Mouse (Mus musculus) liver, embryonic 11.5 days (tissue): ENCODE data around the gene Atl3. TPM values are rescaled to one million over a fixed set of nuclear protein-coding genes. Genes with fewer than 3 reads are reported as not detected.

Experiments used
- ATAC-seq: fragments of 200-750 bp; cut with Nextera tagmentation; replicated peaks from 2 replicates; pipeline ENCODE4 v1.8.0; 2017; ENCODE audit warnings: moderate number of reproducible peaks, mild to moderate bottlenecking, moderate TSS enrichment, moderate library complexity; ENCODE audit not compliant: low FRiP score
- DNase-seq: peaks from one replicate; pipeline ENCODE4 v3.0.0-alpha.2; 2017; ENCODE audit warnings: low spot score
- H3K27ac ChIP-seq: fragments of 300-500 bp; sonication (generic); 2 replicates; pipeline ENCODE4 v1.5.1; 2014; ENCODE audit warnings: mild to moderate bottlenecking, low read depth, low read length, control low read depth
- H3K27me3 ChIP-seq: fragments of 300-500 bp; sonication (generic); replicated peaks from 2 replicates; pipeline ENCODE4 v1.6.1; 2014; ENCODE audit warnings: low read length, mixed read lengths; ENCODE audit not compliant: control insufficient read depth, insufficient read depth
- H3K36me3 ChIP-seq: fragments of 300-500 bp; sonication (generic); 2 replicates; pipeline ENCODE4 v1.6.1; 2014; ENCODE audit warnings: mild to moderate bottlenecking, low read length, moderate library complexity, mixed read lengths; ENCODE audit not compliant: control insufficient read depth, insufficient read depth
- H3K4me1 ChIP-seq: fragments of 300-500 bp; sonication (generic); replicated peaks from 2 replicates; pipeline ENCODE4 v1.6.1; 2014; ENCODE audit warnings: low read length, mixed read lengths; ENCODE audit not compliant: control insufficient read depth, insufficient read depth
- H3K4me2 ChIP-seq: fragments of 300-500 bp; sonication (generic); 2 replicates; pipeline ENCODE4 v1.6.1; 2014; ENCODE audit warnings: mild to moderate bottlenecking, control low read depth, moderate library complexity
- H3K4me3 ChIP-seq: fragments of 300-500 bp; sonication (generic); 2 replicates; pipeline ENCODE4 v1.5.1; 2014; ENCODE audit warnings: low read depth, low read length, control low read depth
- H3K9ac ChIP-seq: fragments of 300-500 bp; sonication (generic); 2 replicates; pipeline ENCODE4 v1.6.1; 2014; ENCODE audit warnings: low read depth, low read length, control low read depth
- H3K9me3 ChIP-seq: fragments of 300-500 bp; sonication (generic); 2 replicates; pipeline ENCODE4 v1.6.1; 2016; ENCODE audit warnings: low read length, inconsistent platforms, mixed read lengths; ENCODE audit not compliant: control insufficient read depth
- WGBS: fragments of 180-500 bp; shearing (Covaris S2); extraction: QIAGEN DNeasy Blood & Tissue Kit; methylation state at CpG from one replicate; pipeline ENCODE4 v1.1.7; 2014; 5-methylcytosine and 5-hydroxymethylcytosine counted together
- polyA plus RNA-seq: library from polyadenylated mRNA; unstranded; fragments of >200 nt; fragmentation: Nextera tagmentation; extraction: Ambion mirVana; gene quantifications from 2 replicates; pipeline ENCODE4 v1.2.1, GENCODE M21; 2014

The Atl3 gene
- polyA plus RNA-seq, 1 experiment from 2014 or later, result 10.7 TPM

DNA sequence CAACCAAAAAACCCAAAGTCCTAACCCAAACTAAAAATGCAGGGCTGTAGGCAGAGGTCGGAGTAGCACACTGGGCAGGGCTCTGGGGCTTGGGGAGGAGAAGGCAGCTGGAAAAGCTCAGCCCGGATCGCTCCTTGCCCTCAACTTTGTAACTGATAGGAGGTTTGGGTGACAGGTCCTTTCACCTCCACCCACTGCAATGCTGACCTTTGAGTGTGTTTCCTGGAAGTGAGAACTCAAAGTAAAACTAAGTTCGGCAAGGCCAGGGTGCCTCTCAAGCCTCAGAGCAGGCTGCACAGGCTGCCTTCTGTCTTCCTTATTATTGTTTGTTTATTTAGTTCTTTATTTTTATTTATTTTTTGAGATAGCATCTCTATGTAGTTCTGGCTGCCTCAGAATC is 66.1 kb downstream of the Atl3 start:
- no peaks in the 10 kb centered on the region for H3K36me3 ChIP-seq
- no peak overlapping the region for H3K27ac ChIP-seq
- 60% methylated on average over 4 of the region's 4 CpGs for WGBS
- ATAC-seq, result no peak
- no peak overlapping the region for H3K4me3 ChIP-seq
- H3K27me3 ChIP-seq, result no peaks in the 10 kb centered on the region
- no peak overlapping the region for H3K9ac ChIP-seq
- H3K4me1 ChIP-seq, result peaks cover 5% of the 10 kb centered on the region; the same call in 1 of the 2 replicates
- no peak for DNase-seq
- H3K4me2 ChIP-seq, result no peak overlapping the region
- H3K9me3 ChIP-seq, result no peaks in the 10 kb centered on the region

DNA sequence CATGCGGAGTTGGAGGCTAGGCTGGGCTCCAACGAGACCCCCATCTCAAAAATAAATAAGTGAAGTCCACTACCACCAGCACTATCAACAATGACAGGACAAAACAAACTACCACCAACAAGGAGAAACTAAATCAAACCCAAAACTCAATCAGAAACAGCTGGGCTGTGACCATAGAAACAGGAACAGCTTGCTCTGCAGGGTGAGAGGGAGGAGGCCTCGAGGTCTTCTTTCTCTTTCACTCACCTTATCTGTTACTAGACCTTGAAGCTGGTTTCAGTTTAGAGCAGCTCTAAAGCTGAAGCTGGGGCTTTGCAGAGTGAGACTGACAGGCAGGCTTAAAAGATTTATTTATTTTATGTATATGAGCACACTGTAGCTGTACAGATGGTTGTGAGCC is 67.6 kb downstream of the Atl3 start:
- Histone ChIP-seq H3K36me3 (no peaks in the 10 kb centered on the region), H3K27me3 (no peaks in the 10 kb centered on the region), H3K4me3 (no peak overlapping the region), H3K9ac (no peak overlapping the region), H3K27ac (no peak overlapping the region), H3K4me2 (no peak overlapping the region), H3K9me3 (no peaks in the 10 kb centered on the region), H3K4me1 (peaks cover 5% of the 10 kb centered on the region; the same call in 1 of the 2 replicates)
- no peak for ATAC-seq
- WGBS, result 64% methylated on average over 3 of the region's 3 CpGs
- no peak for DNase-seq

DNA sequence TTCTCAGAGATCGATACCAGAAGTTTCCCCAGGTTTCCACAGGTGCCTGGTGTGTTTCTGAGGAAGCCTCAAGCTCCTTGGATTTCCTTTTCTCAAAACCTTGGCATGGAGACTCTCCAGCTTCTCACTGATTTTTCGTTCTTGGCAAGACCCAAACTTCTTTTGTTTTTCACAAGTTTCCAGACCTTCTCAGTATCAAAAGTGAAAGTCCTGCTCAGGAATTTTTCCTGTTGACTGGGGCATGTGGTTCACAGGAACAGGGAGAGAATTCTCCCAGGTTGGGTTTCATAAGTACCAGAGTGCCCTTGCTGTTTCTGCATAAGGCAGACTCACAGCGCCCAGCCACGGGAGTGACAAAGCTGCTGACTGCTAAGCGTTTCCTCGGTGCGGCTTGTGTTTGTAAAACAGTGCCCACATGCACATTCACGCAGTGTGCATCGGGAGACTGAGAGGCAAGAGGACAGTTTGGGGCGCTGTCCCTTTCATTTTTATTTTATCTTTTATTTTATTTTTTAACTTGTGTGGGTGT is 68.8 kb downstream of the Atl3 start:
- no peak overlapping the region for H3K4me2 ChIP-seq
- DNase-seq (no peak), ATAC-seq (no peak)
- no peaks in the 10 kb centered on the region for H3K27me3 ChIP-seq
- H3K27ac ChIP-seq, result no peak overlapping the region
- WGBS, result 84% methylated on average over 10 of the region's 10 CpGs
- no peak overlapping the region for H3K4me3 ChIP-seq
- no peaks in the 10 kb centered on the region for H3K36me3 ChIP-seq
- H3K9me3 ChIP-seq, result no peaks in the 10 kb centered on the region
- no peak overlapping the region for H3K9ac ChIP-seq
- peaks cover 5% of the 10 kb centered on the region; the same call in 1 of the 2 replicates for H3K4me1 ChIP-seq

DNA sequence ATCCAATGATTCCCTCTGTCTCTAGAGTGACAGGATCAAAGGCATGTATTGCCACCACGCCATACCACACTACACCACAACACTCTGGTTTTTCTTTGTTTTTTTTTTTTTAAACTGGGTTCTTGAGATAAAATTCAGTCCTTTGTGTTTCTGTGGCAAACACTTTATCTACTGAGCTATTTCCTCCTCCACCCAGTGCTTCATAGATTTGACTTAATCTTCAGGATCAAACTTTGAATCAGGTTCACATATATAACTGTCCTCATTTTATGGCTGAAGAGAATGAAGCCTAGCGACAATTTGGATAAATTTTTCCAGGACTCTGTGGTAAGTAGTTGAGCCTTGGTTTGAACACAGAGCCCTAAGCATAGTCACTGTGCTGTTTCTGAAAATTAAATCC is 69.8 kb downstream of the Atl3 start:
- no peak overlapping the region for H3K9ac ChIP-seq
- no peaks in the 10 kb centered on the region for H3K9me3 ChIP-seq

DNA sequence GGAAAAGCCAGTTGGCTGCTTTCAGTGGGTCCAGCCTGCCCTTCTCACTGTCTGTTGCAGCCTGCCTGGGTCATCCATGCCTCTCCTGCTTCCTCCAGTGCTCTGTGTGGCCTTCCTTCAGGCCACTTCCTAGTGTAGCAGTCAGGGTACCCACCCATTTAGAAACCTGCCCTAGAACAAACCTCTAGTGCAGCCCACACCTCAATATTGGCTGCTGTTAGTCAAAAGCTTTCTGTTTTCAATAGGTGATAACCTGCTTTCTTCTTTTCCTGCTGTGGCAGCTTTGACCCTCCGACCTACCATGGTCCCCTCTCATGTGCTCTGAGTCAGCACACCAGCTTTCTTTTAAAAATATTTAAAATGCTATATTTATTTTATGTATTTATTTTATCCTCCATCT is 70.6 kb downstream of the Atl3 start:
- no peaks in the 10 kb centered on the region for H3K9me3 ChIP-seq
- no peaks in the 10 kb centered on the region for H3K27me3 ChIP-seq
- H3K4me3 ChIP-seq, result no peak overlapping the region
- DNase-seq, result no peak
- no peak overlapping the region for H3K27ac ChIP-seq
- peaks cover 5% of the 10 kb centered on the region; the same call in 1 of the 2 replicates for H3K4me1 ChIP-seq
- no peak overlapping the region for H3K4me2 ChIP-seq
- no peak for ATAC-seq
- H3K36me3 ChIP-seq, result no peaks in the 10 kb centered on the region
- 70% methylated on average over 1 of the region's 1 CpGs for WGBS
- no peak overlapping the region for H3K9ac ChIP-seq

More for the DNA sequence above, 69.8 kb downstream of the Atl3 start:
- WGBS, result 73% methylated on average over 2 of the region's 2 CpGs
- Histone ChIP-seq H3K36me3 (no peaks in the 10 kb centered on the region), H3K4me2 (no peak overlapping the region), H3K27ac (no peak overlapping the region), H3K27me3 (no peaks in the 10 kb centered on the region), H3K4me1 (peaks cover 5% of the 10 kb centered on the region; the same call in 1 of the 2 replicates), H3K4me3 (no peak overlapping the region)
- ATAC-seq, result no peak
- DNase-seq, result no peak

DNA sequence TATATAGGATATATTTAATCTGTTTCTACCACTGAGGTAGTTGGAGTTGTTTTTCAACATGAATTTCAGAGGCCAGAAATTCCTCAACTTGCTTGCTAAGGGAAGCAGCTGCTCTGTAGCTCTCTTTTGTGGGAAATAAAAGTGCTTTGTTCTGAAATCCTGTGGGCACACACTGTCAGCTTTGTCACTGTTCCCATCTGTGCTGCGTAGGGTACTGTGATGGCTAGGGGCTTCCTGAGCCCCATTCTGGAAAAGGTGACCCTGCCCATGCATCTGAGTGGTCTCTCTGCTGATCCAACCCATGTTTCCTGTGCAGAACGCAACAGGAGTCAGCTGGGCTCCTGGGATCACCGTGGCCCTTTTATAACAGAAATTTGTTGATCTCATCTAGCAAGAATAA is 73.0 kb downstream of the Atl3 start:
- Histone ChIP-seq H3K9ac (no peak overlapping the region), H3K27ac (no peak overlapping the region), H3K4me3 (no peak overlapping the region), H3K27me3 (no peaks in the 10 kb centered on the region), H3K9me3 (no peaks in the 10 kb centered on the region), H3K4me1 (peaks cover 5% of the 10 kb centered on the region; the same call in 1 of the 2 replicates), H3K36me3 (no peaks in the 10 kb centered on the region), H3K4me2 (no peak overlapping the region)
- ATAC-seq, result no peak
- DNase-seq, result no peak
- 79% methylated on average over 3 of the region's 3 CpGs for WGBS

DNA sequence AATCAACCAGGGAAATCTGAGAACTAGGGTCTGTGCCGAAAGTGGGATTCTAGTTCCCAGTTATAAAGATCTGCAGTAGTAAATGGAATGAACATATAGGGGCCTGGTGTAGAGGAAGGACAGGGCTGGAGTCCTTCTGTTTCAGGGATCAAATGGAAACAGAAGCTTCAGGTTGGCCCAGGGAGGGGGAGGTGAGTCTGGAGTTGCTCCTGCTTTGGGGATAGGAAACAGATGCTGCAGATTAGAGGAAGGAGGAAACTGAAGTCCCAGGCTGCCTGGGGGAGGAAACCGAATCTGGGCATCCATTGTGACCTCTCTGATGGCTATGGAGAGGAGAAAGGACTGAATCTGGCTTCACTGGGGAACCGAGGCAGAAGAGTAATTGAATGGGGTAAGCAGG is 74.5 kb downstream of the Atl3 start:
- Histone ChIP-seq H3K4me1 (peaks cover 2% of the 10 kb centered on the region; the same call in 1 of the 2 replicates), H3K9ac (no peak overlapping the region), H3K4me3 (no peak overlapping the region), H3K9me3 (no peaks in the 10 kb centered on the region), H3K36me3 (no peaks in the 10 kb centered on the region), H3K27me3 (no peaks in the 10 kb centered on the region), H3K27ac (no peak overlapping the region), H3K4me2 (no peak overlapping the region)
- ATAC-seq (no peak), DNase-seq (no peak)
- WGBS, result 39% methylated on average over 3 of the region's 3 CpGs

DNA sequence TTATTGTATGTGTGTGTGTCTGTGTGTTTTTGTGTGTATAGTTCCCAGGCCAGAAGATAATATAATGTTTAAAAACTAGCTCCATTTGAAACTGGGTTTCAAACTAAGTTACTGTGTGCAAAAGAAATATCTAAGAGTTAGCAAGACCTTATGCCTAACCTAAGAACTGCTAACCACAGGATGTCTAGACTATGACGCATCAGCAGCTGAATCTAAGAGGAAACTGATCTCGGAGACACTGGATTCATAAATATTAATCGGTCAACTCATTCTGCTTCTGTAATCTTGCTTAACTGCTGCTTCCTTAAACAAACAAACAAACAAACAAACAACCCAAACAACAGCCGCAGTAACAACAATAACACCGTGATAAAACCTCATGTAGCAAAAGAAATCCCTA is 75.8 kb downstream of the Atl3 start:
- H3K9ac ChIP-seq, result no peak overlapping the region
- H3K36me3 ChIP-seq, result no peaks in the 10 kb centered on the region
- DNase-seq, result no peak
- no peak overlapping the region for H3K27ac ChIP-seq
- no peaks in the 10 kb centered on the region for H3K27me3 ChIP-seq
- no peak overlapping the region for H3K4me2 ChIP-seq
- H3K4me3 ChIP-seq, result no peak overlapping the region
- no peaks in the 10 kb centered on the region for H3K9me3 ChIP-seq
- H3K4me1 ChIP-seq, result no peaks in the 10 kb centered on the region
- WGBS, result 72% methylated on average over 5 of the region's 5 CpGs
- no peak for ATAC-seq

DNA sequence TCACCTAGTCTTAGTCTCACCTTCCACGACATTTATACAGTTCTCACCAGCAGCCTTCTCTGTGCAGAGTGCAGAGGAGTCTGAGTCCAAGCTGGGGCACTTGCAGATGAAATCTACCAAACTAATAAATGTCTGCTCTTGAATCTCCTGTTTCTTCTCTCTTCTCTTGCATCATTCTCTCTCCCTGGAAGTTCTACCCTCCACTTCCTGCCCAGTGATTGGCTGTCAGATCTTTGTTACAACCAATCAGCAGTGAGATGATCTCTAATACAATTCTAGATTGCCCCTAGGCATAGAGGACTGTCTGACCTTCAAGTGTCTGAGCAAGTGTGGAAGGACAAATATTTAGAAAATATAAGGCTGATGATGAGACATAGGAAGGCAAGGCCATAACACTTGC is 82.3 kb downstream of the Atl3 start:
- H3K9ac ChIP-seq, result no peak overlapping the region
- 63% methylated on average over 1 of the region's 1 CpGs for WGBS
- no peak for DNase-seq
- no peaks in the 10 kb centered on the region for H3K27me3 ChIP-seq
- H3K9me3 ChIP-seq, result no peaks in the 10 kb centered on the region
- H3K4me3 ChIP-seq, result no peak overlapping the region
- no peaks in the 10 kb centered on the region for H3K36me3 ChIP-seq
- H3K4me2 ChIP-seq, result no peak overlapping the region
- no peak for ATAC-seq
- H3K4me1 ChIP-seq, result no peaks in the 10 kb centered on the region
- no peak overlapping the region for H3K27ac ChIP-seq
